Mouse (Mus musculus) ovary, postnatal 14 days (tissue): Measurements from ENCODE around the gene Olfr1123.
"Not testable (repeated sequence)": the region's sequence is repeated elsewhere in the genome, so short reads cannot be mapped to it uniquely, and the experiment has no call there.

Experiments
- DNase-seq: peaks from one replicate; pipeline ENCODE4 v3.0.0; 2022; ENCODE audit warnings: low spot score

The Olfr1123 gene

DNA sequence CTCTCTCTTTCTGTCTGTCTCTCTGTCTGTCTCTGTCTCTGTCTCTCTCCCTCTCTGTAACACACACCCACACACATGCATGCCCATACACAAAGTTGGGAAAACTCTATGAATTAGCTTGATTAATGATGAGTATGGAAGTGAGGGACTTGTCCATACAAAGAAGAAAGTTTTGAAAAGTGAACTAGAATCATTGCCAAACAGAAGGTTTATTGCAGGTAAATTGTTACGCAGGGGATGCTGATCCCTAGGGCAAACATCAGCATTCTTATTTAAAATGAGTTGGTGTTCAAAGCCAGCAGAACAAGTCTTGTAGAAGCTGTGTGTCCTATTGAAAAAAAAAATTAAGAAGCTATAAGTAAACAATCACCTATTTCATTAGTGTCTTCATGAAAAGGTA lies at the start of gene Olfr1123:
Olfr1123 (plus strand) TSS at position 301 of the 400 bp plus-strand sequence.
- DNase-seq = no peak

DNA sequence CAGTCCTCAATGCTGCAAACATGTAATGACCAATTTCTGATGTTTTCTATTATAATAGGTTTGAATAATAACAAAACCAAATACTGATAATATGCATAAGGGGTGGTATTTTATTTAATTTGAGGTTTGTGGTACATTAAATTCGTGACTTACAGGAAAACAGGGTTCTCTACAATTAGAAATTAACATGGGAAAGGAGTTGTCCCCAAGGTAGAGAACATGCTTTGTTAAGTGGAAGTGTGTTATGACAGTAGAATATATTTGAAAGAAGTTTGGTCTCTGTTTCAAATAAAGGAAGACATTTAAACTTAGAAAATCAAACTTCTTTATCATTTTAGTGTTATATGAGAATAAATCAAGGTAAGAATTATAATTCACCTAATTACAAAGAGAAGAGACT lies 46.8 kb upstream of the Olfr1123 start, which contains the start of gene Olfr1121:
Olfr1121 (plus strand) TSS at position 301 of the 400 bp plus-strand sequence.
- DNase-seq = no peak

DNA sequence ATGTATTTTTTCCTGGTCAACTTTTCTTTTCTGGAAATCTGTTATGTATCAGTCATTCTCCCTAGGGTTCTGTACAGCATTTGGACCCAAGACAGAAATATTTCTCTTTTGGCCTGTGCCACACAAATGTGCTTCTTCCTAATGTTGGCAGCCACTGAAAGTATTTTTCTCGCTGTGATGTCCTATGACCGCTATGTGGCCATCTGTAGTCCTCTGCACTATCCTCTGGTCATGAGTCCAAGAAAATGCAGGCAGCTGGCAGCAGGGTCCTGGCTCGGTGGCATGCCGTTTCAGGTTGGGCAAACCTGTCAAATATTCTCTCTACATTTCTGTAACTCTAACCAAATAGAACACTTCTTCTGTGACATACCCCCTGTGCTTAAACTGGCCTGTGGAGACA lies 44.7 kb upstream of the Olfr1123 start:
- no peak for DNase-seq

DNA sequence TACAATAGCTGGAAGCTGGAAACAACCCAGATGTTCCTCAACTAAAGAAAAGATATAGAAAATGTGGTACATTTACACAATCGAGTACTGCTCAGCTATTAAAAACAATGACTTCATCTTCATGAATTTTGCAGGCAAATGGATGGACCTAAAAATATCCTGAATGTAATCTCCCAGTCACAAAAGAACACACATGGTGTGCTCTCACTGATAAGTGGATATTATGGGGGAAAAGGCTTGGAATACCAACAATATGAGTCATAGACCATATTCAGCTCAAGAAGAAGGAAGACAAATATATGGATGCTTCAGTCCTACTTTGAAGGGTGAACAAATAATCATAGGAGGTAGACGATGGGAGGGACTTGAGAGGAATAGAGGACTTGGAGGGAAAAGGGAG lies 32.5 kb upstream of the Olfr1123 start:
- DNase-seq = no peak

DNA sequence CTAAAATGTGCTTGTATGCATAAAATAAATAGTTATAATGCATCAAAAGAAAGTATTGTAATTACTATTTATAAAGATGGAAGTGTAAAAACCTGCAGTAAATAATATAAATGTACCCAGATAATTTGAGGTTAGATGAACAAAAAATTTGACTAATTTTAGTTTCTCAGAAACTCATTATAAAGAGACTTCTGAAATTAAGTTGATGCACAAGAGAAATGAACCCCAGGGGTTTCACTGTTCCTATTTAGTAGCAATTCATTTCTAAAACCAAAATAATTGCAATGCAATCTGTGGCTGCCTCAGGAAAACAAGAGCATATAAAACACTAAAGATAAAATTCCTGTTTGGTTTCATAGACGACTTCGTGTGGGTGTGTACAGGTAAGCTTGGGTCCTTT lies 30.9 kb upstream of the Olfr1123 start, which contains the start of gene Olfr1122:
Olfr1122 (plus strand) TSS at position 301 of the 400 bp plus-strand sequence.
- no peak for DNase-seq

DNA sequence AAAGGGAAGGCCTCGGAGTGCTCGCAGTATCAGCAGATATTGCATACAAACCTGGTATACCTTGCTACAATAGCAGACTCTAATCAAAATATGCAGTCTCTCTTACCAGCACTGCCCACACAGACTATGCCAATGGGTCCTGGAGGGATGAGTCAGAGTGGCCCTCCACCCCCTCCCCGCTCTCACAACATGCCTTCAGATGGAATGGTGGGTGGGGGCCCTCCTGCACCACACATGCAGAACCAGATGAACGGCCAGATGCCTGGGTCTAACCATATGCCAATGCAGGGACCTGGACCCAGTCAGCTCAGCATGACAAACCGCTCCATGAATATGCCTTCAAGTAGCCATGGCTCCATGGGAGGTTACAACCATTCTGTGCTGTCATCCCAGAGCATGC lies 22.8 kb upstream of the Olfr1123 start:
- not testable (repeated sequence) for DNase-seq

DNA sequence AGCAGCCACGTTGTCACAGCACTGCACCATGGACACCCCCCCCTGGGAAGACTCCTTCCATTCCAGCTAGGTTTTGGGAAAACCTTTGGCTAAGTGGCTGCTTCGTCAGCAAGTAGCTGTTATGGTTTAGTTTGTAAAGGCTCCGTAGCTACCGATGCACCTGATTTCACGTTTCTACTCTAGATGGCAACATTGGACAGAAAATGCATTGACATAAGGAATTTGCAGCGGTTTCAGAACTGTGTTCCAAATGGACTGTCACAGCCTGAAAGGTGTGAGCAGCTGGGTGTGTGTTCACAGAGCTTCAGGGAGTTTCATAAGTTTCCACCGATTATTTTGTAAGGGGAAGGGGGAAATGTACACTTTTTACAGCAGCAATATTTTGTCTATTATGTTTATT lies 21.7 kb upstream of the Olfr1123 start:
- not testable (repeated sequence) for DNase-seq

DNA sequence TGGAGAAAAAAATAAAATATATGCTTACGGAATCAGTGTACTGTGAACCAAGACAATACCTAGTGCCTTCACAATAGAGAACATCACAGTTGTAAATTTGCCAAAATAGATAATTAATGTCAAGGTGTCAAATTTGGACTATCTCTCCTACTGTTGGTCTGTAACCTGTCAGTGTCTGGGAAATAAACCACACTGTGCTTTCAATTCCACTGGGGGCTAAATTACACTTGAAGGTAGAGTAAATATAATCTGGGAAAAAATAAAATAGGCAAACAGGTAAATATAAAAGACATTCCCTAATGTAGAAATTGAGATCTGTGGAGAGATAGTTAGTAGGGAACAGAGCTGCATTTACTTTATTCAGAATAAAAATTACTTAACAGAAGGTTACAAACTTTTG lies 13.5 kb downstream of the Olfr1123 start, which contains the start of gene Olfr1124:
Olfr1124 (plus strand) TSS at position 301 of the 400 bp plus-strand sequence.
- no peak for DNase-seq

DNA sequence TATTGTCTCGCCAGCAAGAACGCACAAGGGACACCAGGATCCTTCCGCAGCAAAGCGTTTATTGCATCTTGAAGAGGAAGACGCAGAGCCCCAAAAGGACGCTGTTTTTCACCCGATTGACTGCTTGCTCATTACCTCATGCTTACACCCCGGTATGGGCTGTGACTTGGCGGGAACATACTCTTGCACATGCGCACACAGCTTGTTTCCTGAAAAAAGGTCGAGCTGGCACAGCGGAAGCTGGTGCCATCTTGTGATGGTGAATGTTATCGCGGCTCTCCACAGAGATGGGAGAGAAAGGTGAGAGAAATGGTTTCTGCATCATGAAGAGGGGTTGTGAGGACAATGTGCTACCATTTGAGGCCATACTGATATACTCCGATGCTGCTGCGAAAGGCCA lies 21.3 kb downstream of the Olfr1123 start:
- DNase-seq = no peak

DNA sequence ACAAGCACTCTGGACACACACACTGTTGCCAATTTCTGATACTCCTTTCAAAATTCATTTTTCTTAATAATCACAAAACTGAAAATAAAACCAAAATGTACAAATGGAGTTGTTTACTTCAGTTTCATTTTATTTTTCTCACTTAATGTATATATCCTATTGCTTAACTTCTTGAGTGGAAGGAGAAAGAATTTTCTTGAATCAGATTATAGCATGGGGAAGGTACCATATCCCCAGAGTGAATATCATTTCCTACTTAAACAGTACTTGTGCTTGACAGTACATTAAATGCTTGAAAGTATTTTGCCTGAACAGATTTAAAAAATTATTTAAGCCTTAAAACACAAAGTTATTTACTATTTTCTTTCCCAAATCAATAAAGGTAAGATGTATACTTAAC lies 37.2 kb downstream of the Olfr1123 start, which contains the start of gene Olfr1126:
Olfr1126 (plus strand) TSS at position 301 of the 400 bp plus-strand sequence.
- no peak for DNase-seq

DNA sequence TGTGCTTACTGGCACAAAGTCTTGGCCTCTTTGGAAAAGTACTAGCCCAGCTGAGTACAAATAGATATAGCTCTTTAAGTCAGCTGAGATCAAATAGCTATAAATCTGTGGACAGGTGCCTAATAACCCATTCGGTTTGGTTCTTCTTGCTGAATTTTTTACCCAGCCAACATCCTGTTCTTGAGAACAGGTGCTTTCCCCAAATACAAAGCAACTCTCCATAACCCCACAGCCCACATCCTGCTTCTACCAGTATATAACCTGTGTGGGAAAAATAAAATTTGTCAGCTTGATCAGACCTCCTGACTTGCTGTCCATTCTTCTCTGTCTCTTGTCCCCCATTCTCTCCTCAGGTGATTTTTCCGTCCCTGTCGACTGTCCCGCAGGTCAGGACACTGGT lies 45.3 kb downstream of the Olfr1123 start:
- no peak for DNase-seq
